Mouse (Mus musculus) megakaryocyte, adult 5-6 weeks (primary cell): ENCODE measurements at regions not wholly inside any gene's neighbourhood (a gene's known extent, or its start where the extent isn't known, plus 50 kb on each side); places are given as distances from the start of the nearest gene placed in this dataset.
A peak's percentile ranks its signal among the peaks of the same experiment; 100 is the strongest.

ENCODE experiments used
- ATAC-seq: 2 replicates; pipeline ENCODE4 v1.8.0; 2016; ENCODE audit warnings: mild to moderate bottlenecking, inconsistent platforms; ENCODE audit not compliant: poor library complexity, severe bottlenecking

DNA sequence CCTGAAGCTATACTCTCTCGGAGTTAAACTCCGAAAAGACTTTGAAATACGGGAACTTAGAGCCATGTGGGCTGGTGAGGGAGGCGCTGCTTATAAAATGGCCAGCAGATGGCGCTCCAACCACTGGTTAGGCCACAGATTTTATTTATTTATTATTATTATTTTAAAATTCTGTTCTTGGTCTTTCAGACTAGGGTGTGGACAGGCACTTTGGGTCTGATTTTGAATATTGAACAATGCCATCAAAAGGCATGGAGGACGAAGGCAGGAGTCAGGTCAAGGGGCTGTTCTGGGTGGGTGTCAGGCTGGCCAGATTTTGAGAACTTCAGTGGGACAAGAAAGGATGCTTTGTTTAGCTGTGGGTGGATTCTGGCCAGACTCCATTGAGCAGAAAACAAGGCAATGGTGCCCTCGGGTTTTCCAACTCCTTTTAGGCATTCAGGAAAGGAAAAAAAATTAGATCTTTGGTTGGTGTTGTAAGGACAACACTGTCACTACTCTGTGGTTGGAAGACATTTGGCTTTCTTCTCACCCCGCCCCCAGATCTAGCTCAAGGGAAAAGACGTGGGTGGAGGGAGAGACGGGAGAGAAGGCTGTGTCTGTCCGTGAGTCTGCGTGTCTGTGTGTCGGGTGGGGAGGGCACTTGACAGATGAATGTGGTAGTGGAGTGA, 319.5 kb downstream of the Med13l start:
- ATAC-seq: 0 out of 2 replicates have a peak, but pooled peaks have one; percentile 38

DNA sequence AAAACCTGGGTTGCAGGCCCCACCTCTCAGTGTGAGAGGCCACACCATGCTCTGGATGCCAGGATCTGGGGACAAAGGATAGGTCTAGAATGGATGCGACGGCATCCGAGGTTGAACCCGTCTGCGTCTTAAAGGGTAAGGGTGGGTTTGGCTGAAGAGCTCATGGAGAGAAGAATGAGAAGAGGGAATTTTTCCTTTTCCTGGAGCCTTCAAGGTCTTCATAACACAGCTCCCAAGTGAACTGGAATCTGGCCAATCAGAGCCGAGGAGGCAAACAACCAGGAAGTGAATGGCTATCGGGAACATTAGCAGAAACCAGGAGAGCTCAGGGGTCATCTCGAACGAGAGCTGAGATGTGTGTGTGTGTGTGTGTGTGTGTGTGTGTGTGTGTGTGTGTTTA, 320.1 kb downstream of the Med13l start:
- ATAC-seq: no peak

DNA sequence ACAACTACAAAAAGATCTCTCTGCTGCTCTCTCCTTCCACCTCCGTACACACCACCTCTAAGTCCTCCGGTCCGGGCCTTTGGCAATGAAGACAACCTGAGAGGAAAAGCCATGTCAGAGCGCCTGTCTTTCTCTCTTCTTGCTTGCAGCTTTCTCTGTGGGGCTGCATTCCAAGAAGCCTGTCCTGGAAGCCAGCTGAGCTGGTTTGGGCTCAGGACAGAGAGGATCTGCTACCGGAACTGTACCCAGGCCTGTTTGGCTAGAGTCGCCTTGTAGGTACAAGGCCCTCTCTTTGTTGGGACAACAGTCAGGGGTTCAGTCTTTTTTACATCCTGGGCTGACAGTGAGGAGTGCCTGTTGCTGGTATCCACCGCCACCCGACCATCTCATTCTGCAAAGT, 321.4 kb downstream of the Med13l start:
- no peak for ATAC-seq

DNA sequence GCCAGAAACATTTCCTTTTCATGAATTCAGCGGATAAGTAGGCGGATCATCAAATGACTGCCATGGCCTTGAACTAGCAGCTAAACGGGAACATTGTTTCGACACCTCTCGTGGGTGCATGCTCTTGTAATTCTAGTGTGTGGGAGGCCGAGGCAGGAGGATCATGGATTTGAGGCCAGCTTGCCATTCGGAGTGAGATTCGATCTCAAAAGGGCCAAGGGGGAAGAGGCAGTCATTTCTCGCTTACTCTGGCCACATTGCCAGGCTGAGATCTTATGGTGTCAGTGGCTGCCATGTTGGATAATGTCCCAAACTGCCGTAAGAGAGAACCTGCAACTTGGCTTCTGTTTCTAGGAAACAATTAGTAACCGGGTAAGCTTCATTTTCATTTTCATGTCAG, 327.7 kb downstream of the Med13l start:
- ATAC-seq: no peak

DNA sequence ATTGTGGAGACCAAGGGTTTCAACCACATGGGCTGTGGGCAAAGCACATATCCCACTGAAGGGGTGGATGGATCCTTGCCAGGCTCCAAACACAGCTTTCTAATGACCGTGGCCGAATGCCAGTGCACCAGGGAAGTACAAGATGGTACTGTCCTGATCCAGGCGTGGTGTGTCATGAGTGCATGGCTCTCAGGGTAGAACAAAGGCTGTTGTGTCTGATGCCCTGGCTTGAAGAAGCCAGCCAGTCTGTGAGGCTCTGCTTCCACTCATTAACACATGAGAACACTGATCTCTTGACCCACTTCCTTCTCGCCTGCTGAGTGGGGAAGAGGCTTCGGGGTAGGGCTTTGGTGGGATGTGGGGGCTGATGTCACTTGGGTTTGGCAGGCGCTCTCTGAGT, 330.7 kb downstream of the Med13l start:
- no peak for ATAC-seq

DNA sequence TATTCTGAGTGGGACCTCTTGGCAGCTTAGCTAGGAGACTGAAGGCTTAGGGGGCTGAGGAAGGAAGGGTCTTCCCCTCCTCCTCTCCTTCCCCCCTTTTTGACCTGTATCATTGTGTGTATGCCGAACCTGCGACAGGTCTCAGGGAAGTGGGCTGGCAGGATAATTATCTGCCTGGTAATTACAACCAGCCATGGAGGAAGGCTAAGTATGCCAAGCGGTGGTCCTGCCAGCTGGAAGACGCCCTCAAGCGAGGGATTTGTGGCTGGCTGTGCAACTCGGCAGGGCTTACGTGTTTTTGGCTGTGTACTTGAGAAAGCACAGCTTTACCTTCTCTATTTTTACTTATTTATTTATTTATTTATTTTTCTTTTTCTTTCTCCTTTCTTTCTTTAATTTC, 347.7 kb downstream of the Med13l start:
- no peak for ATAC-seq

DNA sequence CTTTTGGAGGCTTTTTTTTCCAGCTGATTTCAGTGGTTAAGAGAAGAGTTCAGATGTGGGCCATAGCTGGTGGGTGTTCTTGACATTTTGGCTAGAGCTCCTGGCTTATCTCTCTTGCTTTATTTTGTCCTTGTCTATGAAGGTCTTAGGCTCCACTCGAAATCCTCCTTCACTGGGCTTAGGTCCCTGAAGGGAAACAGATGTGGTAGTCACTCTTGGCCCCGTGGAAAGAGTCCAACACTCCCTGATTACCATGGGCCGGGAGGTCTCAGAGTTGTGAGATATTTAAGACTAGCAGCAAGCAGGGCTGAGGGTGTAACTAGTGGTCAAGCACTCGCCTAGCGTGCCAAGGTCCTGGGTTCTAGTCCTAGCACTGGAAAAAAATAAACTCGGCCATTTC, 349.3 kb downstream of the Med13l start:
- no peak for ATAC-seq

DNA sequence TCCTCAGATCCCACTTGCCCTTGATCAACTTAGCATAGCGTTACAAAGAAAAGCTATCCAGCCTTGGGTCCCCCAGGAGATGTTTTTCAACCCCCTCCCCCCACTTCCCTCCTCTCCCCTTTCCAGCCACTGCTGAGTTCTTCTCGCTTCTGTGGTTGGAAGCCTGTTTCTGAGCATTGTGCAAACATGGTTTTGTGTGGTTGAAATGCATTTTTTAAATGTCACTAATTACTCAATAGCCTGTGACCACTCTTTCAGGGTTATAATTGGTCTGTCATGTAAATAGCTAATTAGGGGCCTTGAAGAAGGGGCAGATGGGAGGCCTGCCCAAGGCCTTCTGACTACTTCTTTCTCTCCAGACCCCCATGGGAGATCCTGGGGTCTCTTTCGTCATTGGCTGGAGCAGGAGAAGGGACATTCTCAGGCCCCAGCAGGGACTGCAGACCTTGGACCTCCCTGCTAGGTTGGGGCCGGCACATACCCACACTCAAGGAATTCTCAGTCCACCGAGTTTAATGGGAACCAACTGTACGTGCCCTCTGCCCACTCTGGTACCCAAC, 353.8 kb downstream of the Med13l start:
- ATAC-seq: no peak

DNA sequence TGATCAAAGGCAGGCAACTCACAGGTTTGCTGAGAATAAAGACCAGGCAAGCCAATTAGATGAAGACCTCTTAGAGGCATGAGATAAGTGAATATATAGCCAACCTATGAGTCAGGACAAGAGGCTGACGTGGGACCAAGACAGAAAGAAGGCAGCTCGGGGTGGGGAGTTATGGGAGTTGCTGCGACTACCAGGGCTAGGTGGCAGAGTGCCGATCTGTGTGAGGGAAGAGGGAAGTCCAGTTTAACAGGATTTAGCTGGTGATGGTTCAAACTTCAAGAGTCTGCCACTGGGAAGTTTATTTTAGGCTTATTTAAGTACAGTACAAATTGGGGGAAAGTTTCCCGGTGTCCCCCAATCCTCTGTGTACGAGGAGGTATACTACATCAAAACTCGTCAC, 362.9 kb downstream of the Med13l start:
- no peak for ATAC-seq

DNA sequence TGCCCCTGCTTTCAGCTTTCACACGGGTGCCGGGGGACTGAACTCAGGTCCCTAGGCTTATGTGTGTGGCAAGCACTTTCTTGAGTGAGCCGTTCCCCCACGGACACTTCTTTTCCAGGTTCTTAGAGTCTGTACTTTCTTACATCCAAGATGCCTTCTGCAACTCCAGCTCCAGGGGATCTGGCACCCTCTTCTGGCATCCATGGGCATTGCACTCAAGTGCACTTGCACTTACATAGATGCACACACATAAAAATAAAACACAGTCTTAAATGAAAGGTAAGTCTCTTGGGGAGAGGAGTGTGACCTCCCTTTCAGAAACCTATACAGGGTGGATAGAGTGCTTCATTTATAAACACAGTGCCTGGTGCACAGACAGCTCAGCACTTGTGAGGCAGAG, 368.6 kb downstream of the Med13l start:
- ATAC-seq: no peak

DNA sequence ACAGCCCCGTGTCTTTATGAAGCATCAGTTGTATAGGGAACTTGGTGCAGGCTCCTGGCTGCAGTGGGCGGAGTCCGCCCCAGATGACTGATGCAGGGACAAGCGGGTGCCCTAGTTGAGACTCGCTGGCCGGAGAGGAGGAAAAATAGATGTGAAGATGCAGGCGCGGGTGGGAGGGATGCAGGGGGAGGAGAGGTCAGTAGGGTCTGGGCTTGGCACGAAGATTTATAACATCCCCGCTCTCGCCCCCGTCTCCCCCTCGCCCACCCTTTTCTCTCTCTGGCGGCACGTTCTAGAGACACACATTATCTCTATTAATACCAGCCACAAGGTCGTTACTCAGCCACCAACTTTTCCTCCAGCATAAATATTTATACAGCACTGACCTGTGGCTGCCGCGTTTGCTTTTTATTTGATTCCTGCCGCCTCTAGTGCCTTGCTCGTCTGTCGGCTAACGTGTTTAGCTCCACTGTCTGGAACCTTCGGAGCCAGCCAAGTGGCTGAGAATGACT, 369.6 kb downstream of the Med13l start:
- no peak for ATAC-seq

DNA sequence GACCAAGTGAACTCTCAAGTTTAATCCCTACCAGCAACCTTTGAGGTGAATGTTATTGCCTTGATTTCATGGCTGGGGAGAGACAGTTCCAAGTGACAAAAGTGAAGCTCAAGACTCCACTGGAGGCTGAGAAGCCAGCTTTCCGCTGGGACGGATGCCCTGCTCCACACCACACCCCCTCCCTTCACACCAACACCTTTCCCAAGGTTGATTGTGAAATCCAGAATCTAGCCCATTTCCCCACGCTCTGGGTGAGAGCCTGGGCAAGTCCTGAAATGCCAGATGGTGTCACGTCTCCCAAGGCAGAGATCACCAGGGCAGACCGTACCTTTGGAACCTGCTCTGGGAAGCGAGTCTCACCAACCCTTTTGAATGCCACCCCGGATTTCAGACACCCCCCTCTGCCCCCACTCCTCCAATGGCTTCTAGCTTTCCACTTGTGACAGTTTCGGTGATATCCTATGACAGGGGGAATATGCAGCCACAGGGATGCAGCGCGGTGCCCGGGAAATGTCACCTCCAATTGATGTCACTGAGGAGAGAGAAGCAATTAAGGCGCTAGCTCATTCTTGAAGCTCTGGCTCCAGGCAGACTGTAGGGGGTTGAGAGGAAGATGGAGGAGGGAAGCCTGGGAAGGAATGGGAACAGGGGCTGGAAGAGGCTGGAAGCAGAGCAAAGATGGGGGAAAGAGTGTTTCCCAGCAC, 379.0 kb downstream of the Med13l start:
- ATAC-seq: no peak

DNA sequence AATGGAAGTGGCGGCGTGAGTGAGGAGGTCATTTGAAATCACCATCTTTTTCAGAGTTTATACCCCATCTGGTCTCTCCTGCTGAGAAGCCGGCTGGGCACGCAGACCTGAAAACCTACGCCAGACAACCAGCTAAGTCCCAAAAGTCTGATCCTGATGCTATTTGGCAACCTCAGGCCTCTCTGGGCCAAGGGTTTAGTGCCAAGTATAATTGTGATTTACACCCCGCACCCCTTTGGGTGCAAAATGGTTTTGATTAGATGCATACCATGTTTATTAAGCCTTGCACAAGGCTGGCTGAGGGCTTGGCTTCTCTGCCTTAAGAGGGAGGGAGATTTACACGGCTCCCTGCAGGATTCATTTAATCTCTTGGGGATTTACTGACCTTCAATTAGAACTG, 383.8 kb downstream of the Med13l start:
- ATAC-seq: no peak

DNA sequence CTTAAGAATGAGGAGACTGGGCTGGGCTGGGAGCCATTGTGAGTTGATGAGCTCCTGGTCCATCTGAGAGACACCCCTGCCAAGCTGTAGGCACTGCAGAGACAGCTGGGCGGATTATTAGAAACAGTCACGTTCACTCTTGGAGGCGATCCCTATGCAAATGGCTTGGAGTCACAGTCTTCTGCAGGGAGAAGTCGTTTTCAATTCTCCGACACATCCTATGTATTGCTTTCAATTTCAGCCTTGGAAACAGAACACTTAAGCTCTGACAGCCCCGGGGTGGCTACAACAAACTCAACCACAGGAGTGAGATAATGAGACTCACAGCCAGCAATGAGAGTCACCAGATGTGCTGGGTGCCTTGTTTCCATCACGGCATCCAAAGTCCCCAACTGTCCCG, 385.6 kb downstream of the Med13l start:
- ATAC-seq: no peak

DNA sequence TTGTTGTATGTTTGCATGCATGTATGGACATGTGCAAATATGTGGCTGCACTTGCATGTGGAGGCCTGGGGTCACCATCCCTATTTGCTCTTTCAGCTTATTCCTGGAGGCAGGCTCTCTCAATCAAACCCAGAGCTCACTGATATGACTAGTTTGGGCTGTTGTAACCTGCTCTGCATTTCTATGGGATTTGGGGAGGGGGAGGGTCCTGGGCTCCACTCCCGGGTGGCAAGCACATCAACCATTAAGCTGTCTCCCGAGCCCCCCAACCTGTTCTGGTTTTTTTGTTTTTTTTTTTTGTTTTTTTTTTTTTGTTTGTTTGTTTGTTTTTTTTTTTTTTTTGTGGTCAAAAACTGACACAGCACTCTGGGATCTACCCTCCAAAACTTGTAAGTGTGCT, 386.5 kb downstream of the Med13l start:
- no peak for ATAC-seq

DNA sequence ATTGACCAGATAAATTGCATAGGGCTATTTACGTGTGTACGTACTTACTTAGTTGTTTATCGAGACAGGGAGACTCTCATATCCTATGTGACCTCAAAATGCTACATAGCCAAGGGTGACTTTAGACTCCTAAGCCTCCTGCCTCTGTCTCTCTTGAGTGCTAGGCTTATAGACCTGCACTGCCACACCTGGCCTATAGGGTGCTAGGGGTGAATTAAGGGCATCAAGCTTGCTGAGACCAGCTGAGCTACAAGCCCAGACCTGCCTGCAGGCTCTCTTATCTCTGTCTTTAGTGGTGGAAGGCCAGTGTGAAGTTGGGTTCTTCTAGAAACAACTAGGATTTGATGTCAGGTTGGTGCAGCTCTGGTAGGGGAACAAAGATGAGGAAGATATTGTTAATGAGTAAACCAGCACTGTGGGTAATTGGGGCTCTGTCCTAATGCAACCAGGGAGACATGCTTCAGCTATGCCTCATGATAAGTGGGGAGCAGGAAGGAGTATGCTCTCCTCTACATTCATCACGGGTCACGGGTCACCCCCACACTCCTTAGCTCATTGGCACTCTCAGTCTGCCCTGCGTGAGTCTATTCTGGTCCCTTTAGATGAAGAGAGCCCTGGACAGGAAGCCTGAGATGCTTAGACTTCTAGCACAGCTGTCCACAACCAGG, 387.8 kb downstream of the Med13l start:
- no peak for ATAC-seq

DNA sequence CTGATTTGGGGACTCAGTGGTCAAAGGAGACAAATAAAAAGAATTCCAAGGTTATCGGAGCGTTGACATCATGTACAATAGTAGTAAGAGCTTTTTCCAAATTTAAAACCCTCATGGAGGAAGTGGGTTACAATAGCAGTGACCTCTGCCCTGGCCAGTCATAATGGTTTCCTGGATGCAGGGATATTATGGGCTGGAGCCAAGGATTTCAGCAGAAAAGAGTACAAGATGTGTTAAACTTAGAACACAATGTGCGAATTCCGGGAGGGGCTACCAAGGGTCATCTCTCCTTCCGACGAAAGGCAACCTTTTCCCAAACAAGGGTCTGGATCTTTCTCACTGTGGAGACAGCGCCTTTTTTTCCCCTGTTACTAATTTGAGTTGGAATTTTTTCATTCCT, 390.6 kb downstream of the Med13l start:
- no peak for ATAC-seq

DNA sequence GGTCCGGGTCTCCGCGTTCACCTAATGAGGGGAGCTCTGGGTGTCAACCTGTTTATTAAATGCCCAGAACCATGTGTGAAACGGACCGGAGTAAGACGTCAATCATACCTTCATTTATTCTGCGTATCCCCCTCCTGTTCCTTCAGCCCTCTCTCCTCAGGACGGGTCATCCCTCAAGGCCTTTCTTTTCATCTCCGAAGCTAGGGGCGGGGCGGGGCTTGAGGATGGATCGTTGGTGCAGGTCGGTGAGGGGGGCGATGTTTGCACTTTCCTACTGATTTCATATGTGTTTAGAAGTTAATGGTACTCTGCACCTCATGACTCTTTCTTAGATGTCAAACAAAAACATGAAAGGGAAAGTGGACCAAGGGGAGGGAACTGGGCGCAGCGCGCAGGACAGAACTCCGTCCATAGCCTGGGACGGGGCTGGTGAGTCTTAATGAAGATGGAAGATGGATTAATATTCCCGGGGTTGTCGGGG, 400.1 kb downstream of the Med13l start:
- ATAC-seq: no peak

DNA sequence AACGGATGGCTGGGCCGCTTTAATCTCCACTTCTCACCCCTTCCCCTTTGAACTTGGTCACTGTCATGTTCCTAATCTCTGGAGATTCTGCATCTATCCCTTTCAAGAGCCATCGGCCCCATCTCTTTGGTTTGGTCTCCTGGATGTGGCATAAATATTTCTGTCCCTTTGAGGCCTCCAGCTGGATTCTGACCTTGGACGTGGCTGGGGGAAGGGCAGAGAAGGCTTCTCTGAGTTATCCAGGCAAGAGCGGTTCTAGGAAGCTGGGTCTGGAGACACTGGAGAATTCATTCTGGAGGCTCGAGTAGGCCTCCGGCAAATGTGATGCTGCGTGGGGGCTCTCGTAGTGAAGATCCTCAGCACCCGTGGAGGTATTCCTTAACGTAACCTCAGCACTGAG, 400.6 kb downstream of the Med13l start:
- no peak for ATAC-seq

DNA sequence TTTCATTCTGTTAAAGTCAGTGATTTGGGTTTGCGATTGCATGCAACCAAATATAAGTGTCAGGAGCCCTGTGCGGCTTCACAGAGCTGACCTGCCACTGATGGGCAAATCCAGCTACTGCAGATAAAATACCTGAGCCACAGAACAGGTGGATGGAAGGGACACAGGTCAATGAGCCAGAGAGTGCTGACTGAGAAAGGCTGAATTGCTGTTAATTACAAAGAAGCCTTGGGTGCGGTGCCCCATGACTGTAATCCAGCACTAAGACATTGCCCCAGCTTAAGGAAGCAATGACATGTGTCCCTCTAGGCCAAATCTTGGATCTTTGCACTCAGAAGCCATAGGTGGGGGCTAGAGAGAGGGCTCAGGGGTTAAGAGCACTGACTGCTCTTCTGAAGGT, 401.7 kb downstream of the Med13l start:
- no peak for ATAC-seq

DNA sequence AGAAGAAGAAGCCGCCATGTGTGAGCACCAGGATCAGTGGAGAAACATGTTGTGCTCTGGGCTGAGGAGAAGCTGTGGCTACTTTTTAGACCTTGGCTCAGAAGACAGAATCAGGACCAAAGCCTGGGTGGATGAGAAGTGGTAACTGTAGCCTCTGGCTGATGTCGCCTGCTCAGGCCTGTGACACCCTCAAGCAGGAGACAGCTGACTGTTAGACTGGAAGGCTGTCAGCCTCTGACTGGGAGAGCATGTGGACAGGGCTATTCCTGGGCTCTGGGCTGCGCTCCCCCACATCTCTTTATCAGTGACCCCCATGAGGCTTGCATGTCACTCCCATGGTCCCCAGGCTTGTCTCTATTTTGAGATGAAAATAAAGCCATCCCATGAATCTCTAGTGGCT, 402.5 kb downstream of the Med13l start:
- no peak for ATAC-seq

DNA sequence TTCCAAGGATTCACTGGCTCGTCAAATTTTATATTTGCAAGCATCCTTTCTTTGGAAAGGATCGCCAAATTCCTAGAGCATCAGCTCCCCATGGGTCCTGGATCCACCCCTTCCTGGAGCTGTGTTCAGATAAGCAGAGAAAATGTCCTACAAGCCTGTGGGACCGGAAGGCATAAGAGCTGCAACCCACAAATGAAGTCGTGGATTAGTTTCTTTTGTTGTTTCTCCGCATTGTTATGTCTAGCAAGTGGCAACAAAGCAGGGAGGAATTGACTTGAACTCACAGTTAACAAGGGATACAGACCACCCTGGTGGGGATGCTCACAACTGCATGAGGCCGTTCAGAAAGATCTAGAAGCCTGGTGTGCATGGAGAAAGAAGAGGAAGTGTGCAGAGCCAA, 406.4 kb downstream of the Med13l start:
- no peak for ATAC-seq
